8 mouse cellular contexts compared by ENCODE assay signal in the genomic region with DNA sequence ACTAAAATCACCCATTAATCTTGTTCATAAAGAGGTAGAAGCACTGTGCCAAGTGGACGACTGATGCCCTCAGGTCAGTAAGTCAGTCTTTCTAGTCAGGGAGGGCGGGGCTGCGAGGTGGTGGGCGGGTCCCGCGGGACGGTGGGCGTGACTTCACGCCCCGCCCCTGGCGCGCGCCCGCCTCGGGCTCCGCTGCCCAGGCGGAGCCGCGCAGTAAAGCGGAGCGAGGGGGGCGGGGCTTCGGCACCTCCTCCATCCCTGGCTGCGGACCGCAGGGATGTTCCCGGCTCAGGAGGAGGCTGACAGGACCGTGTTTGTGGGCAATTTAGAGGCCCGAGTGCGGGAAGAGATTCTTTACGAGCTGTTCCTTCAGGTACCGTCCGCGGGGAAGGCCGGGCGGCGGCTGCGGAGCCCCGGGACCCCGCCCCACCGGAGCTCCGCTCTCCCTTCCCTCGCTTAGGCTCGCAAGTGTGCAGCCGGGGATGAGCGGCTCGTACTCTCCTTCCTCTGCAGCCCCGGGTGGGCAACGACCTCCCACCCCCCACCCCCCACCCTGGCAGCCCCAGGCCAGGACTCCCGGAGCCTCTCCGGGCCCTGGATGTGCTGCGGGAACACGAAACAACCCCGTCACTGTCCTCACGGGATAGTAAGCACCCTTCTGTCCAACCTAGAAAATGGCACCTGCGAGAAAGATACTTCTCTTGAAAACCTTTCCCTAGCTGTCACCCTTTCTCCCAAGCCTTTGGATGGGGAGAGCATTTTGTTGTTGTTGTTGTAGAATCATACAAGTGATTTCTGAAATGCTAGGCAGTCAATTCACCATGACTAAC. TPM values are rescaled to one million over a fixed set of nuclear protein-coding genes. Genes with fewer than 3 reads are reported as not detected.
A peak's percentile ranks its signal among the peaks of the same experiment; 100 is the strongest.
DNase-seq lines count a peak whose midpoint lies in the region; ATAC-seq and TF ChIP-seq lines count a peak whose summit lies in the region.

Gene Rbm11, plus strand, starts transcription at position 174 of the 830 bp plus-strand sequence.

- TF ChIP-seq POLR2A in olfactory bulb, adult 2 months (IDR thresholded peaks at IDR 0.05; ENCODE audit: insufficient read depth, low read depth, low read length) = 0 out of 2 replicates have a peak, but pooled peaks have one; percentile 39

- under 1% methylated on average over 51 of the region's 55 CpGs for WGBS in lung, embryonic 15.5 days
- WGBS in olfactory bulb, adult 2 months = under 1% methylated on average over 51 of the region's 55 CpGs

- peak within 1 kb of the TSS; percentile 78 for H3K4me3 ChIP-seq in lung, embryonic 15.5 days
- peak within 1 kb of the TSS; percentile 87 for H3K4me3 ChIP-seq in olfactory bulb, adult 2 months (ENCODE audit: insufficient read depth, low read depth, low read length)

- H3K9me3 ChIP-seq in lung, embryonic 15.5 days = no peaks in the 10 kb centered on the region

- H3K36me3 ChIP-seq in lung, embryonic 15.5 days = no peaks in the 10 kb centered on the region

- H3K4me2 ChIP-seq in lung, embryonic 15.5 days = peak within 1 kb of the TSS; percentile 90

- no peak for TF ChIP-seq CTCF in olfactory bulb, adult 2 months (IDR thresholded peaks at IDR 0.05; ENCODE audit: insufficient read depth, low read depth, low read length)

- DNase-seq in MEL-GATA-1-ER (ENCODE audit: extremely low read depth, low read depth) = peak; percentile 34
- DNase-seq in cerebellum, adult 9-11 months = peak; percentile 84
- peak; percentile 46 for DNase-seq in layer of hippocampus, adult 9-10 months (ENCODE audit: low spot score)
- peak; percentile 55 to 60 for DNase-seq in thymus, adult 18-20 months

- H3K4me1 ChIP-seq in lung, embryonic 15.5 days = no peaks in the 10 kb centered on the region
- 0 out of 2 replicates have a peak, but pooled peaks cover 3% of the 10 kb centered on the region for H3K4me1 ChIP-seq in olfactory bulb, adult 2 months (ENCODE audit: control insufficient read depth, insufficient read depth, low read length)

- peaks cover 2% of the 10 kb centered on the region; the same call in 1 of the 2 replicates for H3K27me3 ChIP-seq in lung, embryonic 15.5 days

- H3K9ac ChIP-seq in lung, embryonic 15.5 days = peak within 1 kb of the TSS; percentile 41; the same call in 1 of the 2 replicates

- peak; percentile 97 for ATAC-seq in frontal cortex, adult (ENCODE audit: low TSS enrichment)
- peak; percentile 84 to 92 for ATAC-seq in hematopoietic stem cell, adult 5-6 weeks (replicated peaks in 1 of 2; ENCODE audit: insufficient read depth in 1 of 2, low FRiP score in 2 of 2, low TSS enrichment in 1 of 2, low read depth in 1 of 2, poor library complexity in 2 of 2, severe bottlenecking in 2 of 2)
- ATAC-seq in lung, embryonic 15.5 days (ENCODE audit: borderline replicate concordance, extremely low read depth, low FRiP score, low TSS enrichment) = peak; percentile 99

- H3K27ac ChIP-seq in lung, embryonic 15.5 days = no peak within 1 kb of the TSS
- H3K27ac ChIP-seq in olfactory bulb, adult 2 months (ENCODE audit: insufficient read depth, low read depth, low read length) = no peak within 1 kb of the TSS

RNA-seq across cellular contexts. Expression of gene Rbm11, which starts in this region (rescaled TPM):
- total RNA-seq in hematopoietic stem cell, adult 5-6 weeks (2017) = 1.4 and 2.6 TPM in 2 replicates
- 0.30 and 0.55 TPM in 2 replicates for polyA plus RNA-seq in lung, embryonic 15.5 days (2015; fragmentation: Nextera tagmentation; extraction: Ambion mirVana)
- polyA plus RNA-seq in olfactory bulb, adult 2 months (2012; ENCODE audit: insufficient read depth, insufficient read length, low replicate concordance, missing spikeins) = not detected in 2 replicates

Comparison
In these comparisons a context has a peak if more than half of its experiments do, and no peak if none do; other contexts are left out.
1. Peak in ATAC-seq, H3K4me3 ChIP-seq, H3K9ac ChIP-seq and H3K4me2 ChIP-seq in lung, embryonic 15.5 days; RNA of the gene not detected or under 1 TPM.
2. DNase-seq: peak in every context shown above with its lines; median percentile 84 in cerebellum, adult 9-11 months; 58 in thymus, adult 18-20 months; 46 in layer of hippocampus, adult 9-10 months; 34 in MEL-GATA-1-ER.